Mouse (Mus musculus) ES-E14 (cell line): ENCODE data around the gene Tbc1d10b.

ENCODE experiments used
- CHD2 ChIP-seq: IDR thresholded peaks from 2 replicates; pipeline ENCODE4 v1.6.1; 2014; ENCODE audit warnings: mild to moderate bottlenecking, low read depth, low read length, inconsistent platforms
- ZC3H11A ChIP-seq: IDR thresholded peaks from 2 replicates; pipeline ENCODE4 v1.6.1; 2012; ENCODE audit warnings: low read depth, mild to moderate bottlenecking, inconsistent platforms, low read length, borderline replicate concordance

DNA sequence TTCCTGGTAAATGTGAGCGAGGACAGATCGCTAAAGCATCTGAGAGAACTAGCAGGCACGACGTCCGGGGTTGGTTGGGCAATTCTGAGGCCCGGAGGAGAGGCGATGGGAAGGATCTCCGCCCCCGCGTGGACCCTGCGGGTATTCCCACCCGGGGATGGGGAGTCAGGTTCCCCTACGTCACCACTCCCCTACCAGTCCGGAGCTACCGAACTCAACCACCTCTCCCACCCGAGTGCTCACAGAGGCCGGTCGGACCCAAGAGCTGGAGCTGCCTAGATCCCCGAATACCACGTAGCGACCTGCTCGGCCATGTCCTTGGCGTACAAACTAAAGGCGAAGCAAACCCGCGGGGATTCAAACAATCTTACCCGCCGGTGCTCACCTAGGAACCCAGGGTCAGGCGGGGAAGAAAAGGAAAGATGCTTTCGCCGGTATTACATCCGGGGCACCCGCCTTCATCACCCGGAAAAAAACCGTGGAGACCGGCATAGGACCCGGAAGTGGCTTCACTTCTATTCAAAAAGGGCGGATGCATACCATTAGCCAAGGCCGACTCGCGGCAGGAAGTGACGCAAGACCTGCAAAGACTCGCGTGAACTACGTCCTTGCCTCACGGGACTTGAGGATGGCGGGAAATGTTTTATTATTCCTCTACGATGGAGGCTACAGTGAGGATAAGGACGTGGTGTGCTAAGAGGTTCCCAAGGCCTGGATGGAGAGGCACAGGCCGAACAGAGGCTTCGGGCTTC, 12.5 kb downstream of the Tbc1d10b start, which contains the start of gene Cd2bp2:
- TF ChIP-seq ZC3H11A = 0 out of 2 replicates have a peak, but pooled peaks have one; percentile 19
- peak; percentile 93 for TF ChIP-seq CHD2
